Comparison of ENCODE assay signal across 8 mouse cellular contexts in the genomic region with DNA sequence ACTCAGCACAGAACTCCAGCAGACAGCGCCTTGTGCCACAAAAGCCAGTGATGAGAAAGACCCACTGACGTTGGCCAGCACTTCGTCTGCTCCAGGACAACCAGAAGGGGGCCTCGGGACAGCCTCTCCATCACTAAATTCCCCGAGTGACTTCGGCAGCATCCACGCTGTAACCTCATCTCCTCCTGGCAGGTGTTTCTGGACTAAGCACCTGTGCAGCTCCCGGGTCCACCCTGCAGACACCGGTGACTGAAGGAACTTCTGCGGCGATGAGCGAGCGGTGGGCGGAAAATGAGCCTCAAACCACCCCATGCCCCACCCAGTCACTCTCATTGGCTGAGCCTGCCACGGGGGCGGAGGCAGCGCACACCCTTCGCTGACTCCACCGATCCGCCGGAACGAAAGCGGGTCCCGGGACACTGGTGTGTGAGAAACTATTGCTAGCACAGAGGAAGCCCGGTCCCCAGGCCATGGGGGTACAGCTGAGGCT. TPM values are rescaled to one million over a fixed set of nuclear protein-coding genes. Genes with fewer than 3 reads are reported as not detected.
DNase-seq lines count a peak whose midpoint lies in the region; ATAC-seq and TF ChIP-seq lines count a peak whose summit lies in the region.

Gene Nipal1 (plus strand): TSS at position 378 of the 490 bp plus-strand sequence.

- H3K4me1 ChIP-seq in lung, embryonic 15.5 days: peaks cover 11% of the 10 kb centered on the region; the same call in 1 of the 2 replicates
- H3K4me1 ChIP-seq in olfactory bulb, adult 2 months (ENCODE audit: control insufficient read depth, insufficient read depth, low read length): peaks cover 12% of the 10 kb centered on the region
- peaks cover 19% of the 10 kb centered on the region for H3K4me1 ChIP-seq in thymus, adult 2 months (replicated peaks; ENCODE audit: control insufficient read depth, insufficient read depth, low read length)

- TF ChIP-seq CTCF in olfactory bulb, adult 2 months (IDR thresholded peaks at IDR 0.05; ENCODE audit: insufficient read depth, low read depth, low read length): no peak
- peak; percentile 43; the same call in 1 of the 2 replicates for TF ChIP-seq CTCF in thymus, adult 2 months (IDR thresholded peaks at IDR 0.05; ENCODE audit: borderline replicate concordance, control insufficient read depth, extremely low read depth, insufficient read depth, low read length, poor library complexity)

- H3K4me2 ChIP-seq in lung, embryonic 15.5 days: peak within 1 kb of the TSS; percentile 93

- no peak for TF ChIP-seq POLR2A in olfactory bulb, adult 2 months (IDR thresholded peaks at IDR 0.05; ENCODE audit: insufficient read depth, low read depth, low read length)
- peak; percentile 68 for TF ChIP-seq POLR2A in thymus, adult 2 months (IDR thresholded peaks at IDR 0.05; ENCODE audit: control insufficient read depth, extremely low read depth, insufficient read depth, low read length, poor library complexity)

- intact Hi-C loops in gastrocnemius, postnatal 36 days (cut with DNase I): no loop called here

- no peaks in the 10 kb centered on the region for H3K9me3 ChIP-seq in lung, embryonic 15.5 days

- DNase-seq in frontal cortex, postnatal 25 days (ENCODE audit: low spot score in 2 of 2): no peak
- peak; percentile 53 for DNase-seq in c-Kit-positive CD71-positive TER-119-positive erythroid progenitor cells, embryonic 14.5 days (ENCODE audit: low spot score)
- DNase-seq in gastrocnemius, postnatal 36 days: peak; percentile 22 to 38
- DNase-seq in kidney, adult 18-20 months: peak; percentile 29
- DNase-seq in thymus, adult 2 months: peak; percentile 88

- peak; percentile 97 for ATAC-seq in frontal cortex, adult (ENCODE audit: low TSS enrichment)
- peak; percentile 93; the same call in 1 of the 2 replicates for ATAC-seq in lung, embryonic 15.5 days (ENCODE audit: borderline replicate concordance, extremely low read depth, low FRiP score, low TSS enrichment)

- no peak within 1 kb of the TSS for H3K27ac ChIP-seq in lung, embryonic 15.5 days
- no peak within 1 kb of the TSS for H3K27ac ChIP-seq in olfactory bulb, adult 2 months (ENCODE audit: insufficient read depth, low read depth, low read length)
- H3K27ac ChIP-seq in thymus, adult 2 months (ENCODE audit: control insufficient read depth, insufficient read depth, low read length): no peak within 1 kb of the TSS

- peaks cover 26% of the 10 kb centered on the region for H3K27me3 ChIP-seq in lung, embryonic 15.5 days
- H3K27me3 ChIP-seq in thymus, adult 2 months (ENCODE audit: control insufficient read depth, insufficient read depth, low read length): no peaks in the 10 kb centered on the region

- WGBS in lung, embryonic 15.5 days: under 1% methylated on average over 25 of the region's 25 CpGs
- WGBS in olfactory bulb, adult 2 months: under 1% methylated on average over 25 of the region's 25 CpGs
- 1% methylated on average over 25 of the region's 25 CpGs for WGBS in thymus, adult 2 months

- H3K36me3 ChIP-seq in lung, embryonic 15.5 days: no peaks in the 10 kb centered on the region
- no peaks in the 10 kb centered on the region for H3K36me3 ChIP-seq in thymus, adult 2 months (ENCODE audit: control insufficient read depth, insufficient read depth, low read length)

- H3K9ac ChIP-seq in lung, embryonic 15.5 days: peak within 1 kb of the TSS; percentile 34

- peak within 1 kb of the TSS; percentile 53 for H3K4me3 ChIP-seq in lung, embryonic 15.5 days
- peak within 1 kb of the TSS; percentile 51 for H3K4me3 ChIP-seq in olfactory bulb, adult 2 months (ENCODE audit: insufficient read depth, low read depth, low read length)
- peak within 1 kb of the TSS; percentile 63 for H3K4me3 ChIP-seq in thymus, adult 2 months (ENCODE audit: control insufficient read depth, insufficient read depth, low read length)

RNA-seq across cellular contexts. Expression of gene Nipal1, which starts in this region (rescaled TPM):
- total RNA-seq in gastrocnemius, postnatal 36 days (2021): not detected
- polyA plus RNA-seq in lung, embryonic 15.5 days (2015; fragmentation: Nextera tagmentation; extraction: Ambion mirVana): 0.93 and 2.0 TPM in 2 replicates
- not detected in 2 replicates for polyA plus RNA-seq in olfactory bulb, adult 2 months (2012; ENCODE audit: insufficient read depth, insufficient read length, low replicate concordance, missing spikeins)
- polyA plus RNA-seq in thymus, adult 2 months (2012; rRNA removed): 1.6 and 1.7 TPM in 2 replicates

Comparison
In these comparisons a context has a peak if more than half of its experiments do, and no peak if none do; other contexts are left out.
1. Peak in DNase-seq in gastrocnemius, postnatal 36 days; RNA of the gene not detected or under 1 TPM.
2. DNase-seq: peak in c-Kit-positive CD71-positive TER-119-positive erythroid progenitor cells, embryonic 14.5 days (single experiment), kidney, adult 18-20 months (single experiment) and thymus, adult 2 months (single experiment); none in frontal cortex, postnatal 25 days (0 of 2).
3. Peak in every context shown above with its lines, with median percentiles within 50 percentile points of each other: H3K4me3 ChIP-seq.